Mouse (Mus musculus) neural tube, embryonic 12.5 days (tissue): ENCODE measurements around the gene Ankrd33. TPM values are rescaled to one million over a fixed set of nuclear protein-coding genes. Genes with fewer than 3 reads are reported as not detected.
"Not testable (repeated sequence)": the region's sequence is repeated elsewhere in the genome, so short reads cannot be mapped to it uniquely, and the experiment has no call there.

ENCODE experiments used
- ATAC-seq: fragments of 200-750 bp; cut with Nextera tagmentation; 2 replicates; pipeline ENCODE4 v1.8.0; 2017; ENCODE audit warnings: low read depth, mild to moderate bottlenecking, moderate TSS enrichment, moderate library complexity; ENCODE audit not compliant: low FRiP score
- H3K27ac ChIP-seq: fragments of 300-500 bp; sonication (generic); 2 replicates; pipeline ENCODE4 v1.5.1; 2016
- H3K27me3 ChIP-seq: fragments of 300-500 bp; sonication (generic); replicated peaks from 2 replicates; pipeline ENCODE4 v1.6.1; 2016; ENCODE audit warnings: mild to moderate bottlenecking
- H3K36me3 ChIP-seq: fragments of 300-500 bp; sonication (generic); 2 replicates; pipeline ENCODE4 v1.6.1; 2016; ENCODE audit warnings: mild to moderate bottlenecking
- H3K4me1 ChIP-seq: fragments of 300-500 bp; sonication (generic); 2 replicates; pipeline ENCODE4 v1.6.1; 2016
- H3K4me2 ChIP-seq: fragments of 300-500 bp; sonication (generic); replicated peaks from 2 replicates; pipeline ENCODE4 v1.6.1; 2016; ENCODE audit warnings: mild to moderate bottlenecking
- H3K4me3 ChIP-seq: fragments of 300-500 bp; sonication (generic); 2 replicates; pipeline ENCODE4 v1.5.1; 2016
- H3K9ac ChIP-seq: fragments of 300-500 bp; sonication (generic); 2 replicates; pipeline ENCODE4 v1.6.1; 2016; ENCODE audit warnings: mild to moderate bottlenecking
- H3K9me3 ChIP-seq: fragments of 300-500 bp; sonication (generic); 2 replicates; pipeline ENCODE4 v1.6.1; 2016; ENCODE audit warnings: mild to moderate bottlenecking
- WGBS: fragments of 180-500 bp; shearing (Covaris S2); methylation state at CpG from one replicate; pipeline ENCODE4 v1.1.7; 2016; 5-methylcytosine and 5-hydroxymethylcytosine counted together
- polyA plus RNA-seq: library from polyadenylated mRNA; unstranded; fragments of >200 nt; fragmentation: Nextera tagmentation; extraction: Ambion mirVana; gene quantifications from 2 replicates; pipeline ENCODE4 v1.2.1, GENCODE M21; 2016

Gene Ankrd33
- polyA plus RNA-seq, 1 experiment from 2014 or later: not detected

DNA sequence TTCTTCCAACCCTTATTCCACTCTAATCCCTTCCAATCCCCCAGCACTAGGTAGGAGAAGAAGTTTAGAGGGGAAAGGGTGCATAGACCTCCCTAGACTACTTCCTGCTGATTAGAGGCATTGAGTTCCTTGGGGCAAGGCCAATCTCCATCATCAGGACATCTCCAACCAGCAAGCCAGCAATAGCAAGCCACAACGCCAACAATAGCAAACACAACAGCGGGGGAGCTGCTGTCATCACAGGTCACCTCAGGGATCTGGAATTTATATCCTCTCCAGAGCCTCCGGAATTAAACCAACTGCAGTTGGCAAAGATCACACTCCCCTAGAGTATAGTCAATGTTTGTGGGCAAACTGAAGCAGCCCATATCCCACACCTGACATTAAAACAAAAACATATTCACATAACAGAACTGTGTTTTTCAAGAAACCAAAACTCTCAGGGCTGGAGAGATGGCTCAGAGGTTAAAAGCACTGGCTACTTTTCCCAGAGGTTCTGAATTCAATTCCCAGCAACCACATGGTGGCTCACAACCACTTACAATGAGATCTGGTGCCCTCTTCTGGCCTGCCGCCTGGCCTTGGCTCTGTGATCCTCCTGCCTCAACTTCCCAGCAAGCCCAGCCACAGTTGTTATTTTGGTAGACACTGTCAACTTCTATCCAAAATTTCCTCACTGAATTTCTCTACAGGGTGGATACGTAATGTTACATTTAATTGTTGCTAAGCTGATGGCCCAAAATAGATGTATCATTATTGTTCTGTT lies 7.5 kb upstream of the Ankrd33 start:
- ATAC-seq: no peak
- H3K27me3 ChIP-seq: no peaks in the 10 kb centered on the region
- H3K4me3 ChIP-seq: no peak overlapping the region
- H3K9me3 ChIP-seq: no peaks in the 10 kb centered on the region
- 87% methylated on average over 5 of the region's 5 CpGs for WGBS
- H3K27ac ChIP-seq: no peak overlapping the region
- no peak overlapping the region for H3K9ac ChIP-seq
- H3K36me3 ChIP-seq: no peaks in the 10 kb centered on the region
- no peak overlapping the region for H3K4me2 ChIP-seq
- H3K4me1 ChIP-seq: no peaks in the 10 kb centered on the region; the same call in 1 of the 2 replicates

- no peak overlapping the region for H3K27ac ChIP-seq
- ATAC-seq: no peak
Measured at GRCm38 (mm10) chr15:101113176-101113575, 2.4 kb upstream of the Ankrd33 start.

GRCm38 (mm10) chr15:101113778-101114177 lies 1.8 kb upstream of the Ankrd33 start:
- 82% methylated on average over 2 of the region's 2 CpGs for WGBS
- H3K4me2 ChIP-seq, H3K27me3 ChIP-seq, H3K9me3 ChIP-seq, H3K27ac ChIP-seq, H3K36me3 ChIP-seq, H3K9ac ChIP-seq, H3K4me3 ChIP-seq, ATAC-seq, H3K4me1 ChIP-seq: not testable (repeated sequence)

More at GRCm38 (mm10) chr15:101113176-101113575, 2.4 kb upstream of the Ankrd33 start:
- Histone ChIP-seq H3K4me3 (no peak overlapping the region), H3K36me3 (no peaks in the 10 kb centered on the region), H3K27me3 (no peaks in the 10 kb centered on the region), H3K9me3 (no peaks in the 10 kb centered on the region), H3K4me1 (no peaks in the 10 kb centered on the region), H3K9ac (no peak overlapping the region), H3K4me2 (no peak overlapping the region)
- WGBS: 81% methylated on average over 8 of the region's 8 CpGs

DNA sequence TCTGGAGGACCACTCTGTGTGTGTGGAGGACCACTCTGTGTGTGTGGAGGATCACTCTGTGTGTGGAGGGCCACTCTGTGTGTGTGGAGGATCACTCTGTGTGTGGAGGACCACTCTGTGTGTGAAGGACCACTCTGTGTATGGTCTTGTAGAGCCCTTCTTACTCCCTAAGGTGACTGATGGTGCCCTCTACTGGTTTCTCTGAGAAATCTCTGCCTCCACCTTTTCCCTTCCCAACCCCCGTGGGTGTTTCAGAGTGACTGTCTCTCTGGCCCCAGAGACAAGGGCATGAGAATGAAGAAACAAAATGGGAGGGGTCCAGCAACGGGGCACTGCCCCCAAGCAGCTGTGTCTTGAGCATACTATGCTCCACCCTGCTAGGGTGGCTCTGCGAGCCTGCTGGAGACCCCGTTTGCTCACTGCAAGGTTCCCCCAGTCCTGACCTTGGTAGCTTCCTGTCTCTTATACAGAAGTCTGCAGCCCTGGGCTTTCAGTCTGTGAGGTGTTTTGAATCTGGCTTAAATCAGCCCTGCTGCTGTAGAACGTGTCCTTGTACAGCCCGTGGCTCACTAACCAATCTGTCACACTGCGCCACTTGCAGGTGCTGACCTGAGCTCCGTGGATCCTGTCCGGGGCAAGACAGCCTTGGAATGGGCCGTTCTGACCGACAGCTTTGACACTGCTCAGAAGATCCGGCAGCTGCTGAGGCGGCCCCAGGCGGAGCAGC lies 3.0 kb downstream of the Ankrd33 start:
- no peaks in the 10 kb centered on the region for H3K9me3 ChIP-seq
- H3K4me1 ChIP-seq: no peaks in the 10 kb centered on the region
- H3K4me3 ChIP-seq: no peak overlapping the region
- H3K27ac ChIP-seq: no peak overlapping the region
- no peaks in the 10 kb centered on the region for H3K36me3 ChIP-seq
- 68% methylated on average over 14 of the region's 14 CpGs for WGBS
- no peak overlapping the region for H3K4me2 ChIP-seq
- 0 out of 2 replicates have a peak, but pooled peaks cover 6% of the 10 kb centered on the region for H3K27me3 ChIP-seq
- no peak overlapping the region for H3K9ac ChIP-seq
- no peak for ATAC-seq

DNA sequence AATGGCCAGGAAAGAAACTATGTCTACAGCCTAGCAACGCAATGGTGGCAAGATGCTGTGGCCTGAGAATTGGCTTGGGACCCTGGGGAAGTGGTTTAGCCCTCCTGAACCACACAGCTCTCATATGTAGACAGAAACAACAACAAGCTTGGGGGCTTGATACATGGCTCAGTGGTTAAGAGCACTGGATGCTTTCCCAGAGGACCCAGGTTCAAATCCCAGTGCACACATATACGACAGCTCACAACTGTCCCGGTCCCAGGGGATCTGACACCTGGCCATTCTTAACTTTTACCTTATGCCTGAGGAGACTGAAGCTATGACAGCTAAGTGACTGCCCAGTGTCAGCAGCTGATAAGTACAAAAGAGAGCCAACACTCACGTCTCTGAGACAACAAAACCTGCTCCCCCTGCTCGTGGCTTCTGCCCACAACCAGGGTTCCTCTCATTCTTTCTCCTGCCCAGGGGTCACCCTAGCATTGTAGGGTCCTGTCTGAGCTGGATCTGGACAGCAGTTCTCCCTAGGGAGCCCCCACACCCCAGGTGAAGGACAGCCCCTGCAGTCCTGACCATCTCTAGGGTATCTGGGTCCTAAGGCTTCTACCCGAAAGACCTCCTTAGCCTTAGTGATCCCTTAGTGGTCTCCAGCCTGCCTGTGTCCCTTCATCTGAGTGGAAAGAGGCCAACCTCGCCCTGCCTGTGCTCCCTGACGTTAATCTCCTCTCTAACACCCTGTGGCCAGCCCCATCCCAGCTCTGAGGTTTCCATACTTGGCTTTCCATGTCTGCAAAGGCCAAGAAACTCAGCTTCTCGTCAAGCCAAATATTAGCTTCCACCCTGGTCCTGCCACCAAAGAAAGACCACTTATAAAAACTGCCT lies 6.1 kb downstream of the Ankrd33 start:
- H3K36me3 ChIP-seq: no peaks in the 10 kb centered on the region
- no peak overlapping the region for H3K4me3 ChIP-seq
- H3K27me3 ChIP-seq: peaks cover 10% of the 10 kb centered on the region; the same call in 1 of the 2 replicates
- 76% methylated on average over 9 of the region's 9 CpGs for WGBS
- no peak overlapping the region for H3K27ac ChIP-seq
- H3K9me3 ChIP-seq: no peaks in the 10 kb centered on the region
- H3K9ac ChIP-seq: no peak overlapping the region
- H3K4me1 ChIP-seq: no peaks in the 10 kb centered on the region
- ATAC-seq: no peak
- no peak overlapping the region for H3K4me2 ChIP-seq

DNA sequence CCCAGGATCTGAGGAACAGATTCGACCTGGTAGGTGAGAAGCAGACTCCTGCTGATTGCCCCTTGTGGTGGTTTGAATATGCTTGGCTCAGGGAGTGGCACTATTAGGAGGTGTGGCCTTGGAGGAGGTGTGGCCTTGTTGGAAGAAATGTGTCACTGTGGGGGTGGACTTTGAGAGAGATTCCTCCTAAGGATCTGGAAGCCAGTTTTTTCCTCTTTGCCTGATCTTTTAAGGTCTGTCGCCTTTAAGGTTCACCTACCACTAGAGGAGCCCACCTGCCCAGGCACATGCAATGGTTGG lies 6.7 kb downstream of the Ankrd33 start:
- no peaks in the 10 kb centered on the region for H3K4me1 ChIP-seq
- 15% methylated on average over 2 of the region's 2 CpGs for WGBS
- H3K4me3 ChIP-seq: no peak overlapping the region

DNA sequence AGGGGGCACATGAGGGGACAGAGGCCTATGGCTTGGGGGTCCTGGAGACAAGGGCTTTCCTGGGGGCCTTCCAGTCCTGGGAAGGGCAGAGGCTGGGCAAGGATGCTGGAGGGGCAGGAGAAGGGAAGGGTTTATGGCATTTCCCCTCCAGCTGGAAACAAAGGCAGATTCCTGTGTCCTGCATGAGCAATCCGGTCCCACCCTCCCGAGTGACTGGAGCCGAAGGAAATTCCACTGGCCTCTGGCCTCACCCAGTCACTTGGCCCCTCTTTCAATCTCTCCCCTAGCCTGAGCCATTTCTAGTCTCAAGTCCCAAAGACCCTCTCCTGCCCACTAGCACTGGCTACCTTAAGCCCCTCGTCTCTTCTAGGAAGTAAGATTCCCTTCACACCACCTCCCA lies 7.6 kb downstream of the Ankrd33 start:
- WGBS: 32% methylated on average over 4 of the region's 4 CpGs
- Histone ChIP-seq H3K27ac (no peak overlapping the region), H3K9me3 (no peaks in the 10 kb centered on the region), H3K9ac (no peak overlapping the region), H3K4me3 (no peak overlapping the region), H3K4me2 (no peak overlapping the region), H3K4me1 (no peaks in the 10 kb centered on the region), H3K27me3 (peaks cover 25% of the 10 kb centered on the region), H3K36me3 (no peaks in the 10 kb centered on the region)
- ATAC-seq: no peak

More for the DNA sequence above, 6.7 kb downstream of the Ankrd33 start:
- no peaks in the 10 kb centered on the region for H3K9me3 ChIP-seq
- no peak overlapping the region for H3K9ac ChIP-seq
- no peak overlapping the region for H3K4me2 ChIP-seq
- H3K27me3 ChIP-seq: peaks cover 16% of the 10 kb centered on the region
- no peaks in the 10 kb centered on the region for H3K36me3 ChIP-seq
- no peak for ATAC-seq
- no peak overlapping the region for H3K27ac ChIP-seq

GRCm38 (mm10) chr15:101125561-101125960 lies 10.0 kb downstream of the Ankrd33 start:
- Histone ChIP-seq H3K27me3 (peaks cover 41% of the 10 kb centered on the region), H3K9ac (no peak overlapping the region)
- 90% methylated on average over 6 of the region's 6 CpGs for WGBS

GRCm38 (mm10) chr15:101126876-101127544 lies 11.5 kb downstream of the Ankrd33 start:
- Histone ChIP-seq H3K27me3 (peaks cover 51% of the 10 kb centered on the region), H3K4me1 (peaks cover 13% of the 10 kb centered on the region)
- WGBS: 78% methylated on average over 12 of the region's 12 CpGs

More at GRCm38 (mm10) chr15:101125561-101125960, 10.0 kb downstream of the Ankrd33 start:
- no peaks in the 10 kb centered on the region for H3K9me3 ChIP-seq
- no peak for ATAC-seq
- H3K4me1 ChIP-seq: peaks cover 8% of the 10 kb centered on the region
- H3K4me2 ChIP-seq: no peak overlapping the region
- no peak overlapping the region for H3K27ac ChIP-seq
- H3K4me3 ChIP-seq: no peak overlapping the region
- H3K36me3 ChIP-seq: no peaks in the 10 kb centered on the region

GRCm38 (mm10) chr15:101128181-101129089 lies 12.9 kb downstream of the Ankrd33 start, which contains the start of gene Acvrl1:
TSS of gene Acvrl1 (plus strand) at chr15:101128522.
- H3K9me3 ChIP-seq: no peaks in the 10 kb centered on the region
- H3K4me2 ChIP-seq: peak within 1 kb of the TSS; percentile 53
- no peak for ATAC-seq
- 5% methylated on average over 46 of the region's 46 CpGs for WGBS
- peak within 1 kb of the TSS; percentile 24 for H3K4me3 ChIP-seq
- no peaks in the 10 kb centered on the region for H3K36me3 ChIP-seq
- no peak within 1 kb of the TSS for H3K27ac ChIP-seq
- H3K9ac ChIP-seq: 0 out of 2 replicates have a peak within 1 kb of the TSS, but pooled peaks have one; percentile 13
- H3K4me1 ChIP-seq: peaks cover 20% of the 10 kb centered on the region
- H3K27me3 ChIP-seq: peaks cover 51% of the 10 kb centered on the region

More at GRCm38 (mm10) chr15:101126876-101127544, 11.5 kb downstream of the Ankrd33 start:
- Histone ChIP-seq H3K9me3 (no peaks in the 10 kb centered on the region), H3K4me3 (no peak overlapping the region), H3K9ac (no peak overlapping the region), H3K36me3 (no peaks in the 10 kb centered on the region), H3K4me2 (no peak overlapping the region), H3K27ac (no peak overlapping the region)
- ATAC-seq: no peak

GRCm38 (mm10) chr15:101129412-101129811 lies 13.9 kb downstream of the Ankrd33 start:
- 0 out of 2 replicates have a peak overlapping the region, but pooled peaks have one; percentile 53 for H3K4me2 ChIP-seq
- peaks cover 28% of the 10 kb centered on the region for H3K4me1 ChIP-seq
- no peak for ATAC-seq
- peak overlapping the region; percentile 24; the same call in 1 of the 2 replicates for H3K4me3 ChIP-seq
- H3K9ac ChIP-seq: no peak overlapping the region
- WGBS: 31% methylated on average over 5 of the region's 5 CpGs
- H3K27ac ChIP-seq: no peak overlapping the region
- H3K27me3 ChIP-seq: peaks cover 51% of the 10 kb centered on the region
- no peaks in the 10 kb centered on the region for H3K36me3 ChIP-seq
- no peaks in the 10 kb centered on the region for H3K9me3 ChIP-seq
